Comparison of ENCODE assay signal across 8 mouse cellular contexts in the genomic region with DNA sequence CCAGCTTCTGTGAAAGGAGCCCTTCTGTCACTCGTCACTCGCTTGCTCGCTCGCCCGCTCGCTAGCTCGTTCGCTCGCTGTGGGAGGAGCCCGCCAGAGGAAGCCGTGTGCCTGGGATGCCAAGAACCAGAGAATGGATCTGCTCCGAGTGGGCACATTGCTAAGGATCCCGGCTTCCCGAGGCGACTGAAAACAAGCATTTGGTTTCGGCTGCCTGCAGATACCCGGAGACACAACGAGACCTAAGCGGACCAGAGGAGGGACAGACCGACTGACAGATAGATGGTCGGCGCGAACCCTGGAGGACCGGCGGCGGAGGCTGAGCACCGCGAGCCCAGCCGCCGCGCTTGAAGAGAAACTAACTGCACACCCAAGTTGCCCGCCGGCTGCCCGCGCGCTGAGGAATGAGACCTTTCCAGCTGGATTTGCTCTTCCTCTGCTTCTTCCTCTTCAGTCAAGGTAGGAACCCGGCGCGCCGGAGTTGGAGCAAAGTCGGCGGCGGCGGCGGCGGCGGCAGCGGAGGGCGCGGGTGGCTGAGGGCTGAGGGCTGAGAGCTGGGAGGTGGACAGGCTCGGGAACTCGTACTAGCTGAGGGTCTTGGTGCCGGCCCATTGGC. TPM values are rescaled to one million over a fixed set of nuclear protein-coding genes. Genes with fewer than 3 reads are reported as not detected.
DNase-seq lines count a peak whose midpoint lies in the region; ATAC-seq and TF ChIP-seq lines count a peak whose summit lies in the region.

No protein-coding gene starts in this region.

- H3K4me3 ChIP-seq in embryonic facial prominence, embryonic 10.5 days, result peak overlapping the region; percentile 60
- H3K4me3 ChIP-seq in intestine, postnatal 0 days (ENCODE audit: low read depth, low read length), result peak overlapping the region; percentile 54
- peak overlapping the region; percentile 58 for H3K4me3 ChIP-seq in midbrain, embryonic 11.5 days (ENCODE audit: low read depth, low read length)
- peak overlapping the region; percentile 60 for H3K4me3 ChIP-seq in stomach, embryonic 15.5 days (replicated peaks)

- WGBS in embryonic facial prominence, embryonic 10.5 days, result under 1% methylated on average over 53 of the region's 53 CpGs
- under 1% methylated on average over 53 of the region's 53 CpGs for WGBS in intestine, postnatal 0 days
- WGBS in midbrain, embryonic 11.5 days, result under 1% methylated on average over 53 of the region's 53 CpGs
- under 1% methylated on average over 53 of the region's 53 CpGs for WGBS in stomach, embryonic 15.5 days

- H3K4me2 ChIP-seq in intestine, postnatal 0 days (replicated peaks; ENCODE audit: low read depth), result peak overlapping the region; percentile 84
- peak overlapping the region; percentile 80 for H3K4me2 ChIP-seq in midbrain, embryonic 11.5 days
- H3K4me2 ChIP-seq in stomach, embryonic 15.5 days, result peak overlapping the region; percentile 93

- no peak for TF ChIP-seq CTCF in intestine, postnatal 0 days (IDR thresholded peaks at IDR 0.05; ENCODE audit: low read depth)

- peak overlapping the region; percentile 28; the same call in 1 of the 2 replicates for H3K9ac ChIP-seq in intestine, postnatal 0 days (ENCODE audit: low read depth, low read length)
- peak overlapping the region; percentile 64 for H3K9ac ChIP-seq in midbrain, embryonic 11.5 days (ENCODE audit: low read length)
- peak overlapping the region; percentile 37; the same call in 1 of the 2 replicates for H3K9ac ChIP-seq in stomach, embryonic 15.5 days

- no peaks in the 10 kb centered on the region for H3K36me3 ChIP-seq in embryonic facial prominence, embryonic 10.5 days (replicated peaks)
- H3K36me3 ChIP-seq in intestine, postnatal 0 days (ENCODE audit: control insufficient read depth, insufficient read depth), result no peaks in the 10 kb centered on the region
- H3K36me3 ChIP-seq in midbrain, embryonic 11.5 days (ENCODE audit: control insufficient read depth, insufficient read depth, low read length), result no peaks in the 10 kb centered on the region
- H3K36me3 ChIP-seq in stomach, embryonic 15.5 days, result no peaks in the 10 kb centered on the region

- no peak for ATAC-seq in intestine, postnatal 0 days
- peak; percentile 74 for ATAC-seq in midbrain, embryonic 11.5 days (ENCODE audit: low FRiP score)
- ATAC-seq in stomach, embryonic 15.5 days (ENCODE audit: insufficient read depth, low FRiP score, low read depth), result no peak
- ATAC-seq in activated CD4-positive, CD25-positive, alpha-beta regulatory T cell, adult 4 months, result no peak

- H3K27ac ChIP-seq in embryonic facial prominence, embryonic 10.5 days (replicated peaks), result peak overlapping the region; percentile 1; the same call in 1 of the 2 replicates
- no peak overlapping the region for H3K27ac ChIP-seq in intestine, postnatal 0 days (ENCODE audit: low read depth, low read length)
- H3K27ac ChIP-seq in midbrain, embryonic 11.5 days (ENCODE audit: low read depth, low read length), result no peak overlapping the region
- no peak overlapping the region for H3K27ac ChIP-seq in stomach, embryonic 15.5 days

- H3K4me1 ChIP-seq in embryonic facial prominence, embryonic 10.5 days, result peaks cover 25% of the 10 kb centered on the region
- no peaks in the 10 kb centered on the region for H3K4me1 ChIP-seq in intestine, postnatal 0 days (replicated peaks; ENCODE audit: control insufficient read depth, insufficient read depth, low read length)
- peaks cover 6% of the 10 kb centered on the region for H3K4me1 ChIP-seq in midbrain, embryonic 11.5 days (ENCODE audit: control insufficient read depth, insufficient read depth, low read length)
- peaks cover 16% of the 10 kb centered on the region for H3K4me1 ChIP-seq in stomach, embryonic 15.5 days

- peak; percentile 55 to 57 for DNase-seq in adrenal gland, postnatal 36 days
- peak; percentile 77 for DNase-seq in embryonic facial prominence, embryonic 10.5 days (ENCODE audit: low spot score)
- DNase-seq in heart, adult 11 months, result peak; percentile 87
- peak; percentile 78 to 80 for DNase-seq in left cerebral cortex, postnatal 36 days (ENCODE audit: low spot score in 2 of 2)
- peak; percentile 98 for DNase-seq in midbrain, embryonic 11.5 days (ENCODE audit: low spot score, missing footprints)

- H3K9me3 ChIP-seq in embryonic facial prominence, embryonic 10.5 days, result no peaks in the 10 kb centered on the region
- no peaks in the 10 kb centered on the region for H3K9me3 ChIP-seq in intestine, postnatal 0 days (ENCODE audit: control insufficient read depth)
- H3K9me3 ChIP-seq in midbrain, embryonic 11.5 days (ENCODE audit: control insufficient read depth, low read length), result no peaks in the 10 kb centered on the region
- H3K9me3 ChIP-seq in stomach, embryonic 15.5 days, result no peaks in the 10 kb centered on the region

- peaks cover 99% of the 10 kb centered on the region for H3K27me3 ChIP-seq in embryonic facial prominence, embryonic 10.5 days (replicated peaks; ENCODE audit: low read depth, poor library complexity, severe bottlenecking)
- H3K27me3 ChIP-seq in intestine, postnatal 0 days (replicated peaks; ENCODE audit: control insufficient read depth, insufficient read depth, low read length), result peaks cover 68% of the 10 kb centered on the region
- H3K27me3 ChIP-seq in midbrain, embryonic 11.5 days (ENCODE audit: control insufficient read depth, insufficient read depth, low read length), result peaks cover 34% of the 10 kb centered on the region
- H3K27me3 ChIP-seq in stomach, embryonic 15.5 days (replicated peaks), result peaks cover 41% of the 10 kb centered on the region

- intact Hi-C loops in left cerebral cortex, postnatal 36 days (cut with DNase I), result loop anchor here (5.0 to 10.0 kb wide), 3 partner anchors 72 to 634 kb away; no protein-coding TSS in a partner anchor

RNA-seq across cellular contexts. Expression of a gene that starts 3.1 kb away (rescaled TPM):
- total RNA-seq in adrenal gland, postnatal 36 days (2021), result under 1 TPM; 0.26 to 0.33 TPM
- polyA plus RNA-seq in embryonic facial prominence, embryonic 10.5 days (2016; fragmentation: Nextera tagmentation; extraction: Ambion mirVana), result 2.3 and 2.8 TPM in 2 replicates
- 0.60 and 0.69 TPM in 2 replicates for polyA plus RNA-seq in intestine, postnatal 0 days (2015; fragmentation: Nextera tagmentation; extraction: Ambion mirVana)
- 10 to 100 TPM; 61.2 to 65.2 TPM for total RNA-seq in left cerebral cortex, postnatal 36 days (2021)
- 6.0 and 6.9 TPM in 2 replicates for polyA plus RNA-seq in midbrain, embryonic 11.5 days (2014; fragmentation: Nextera tagmentation; extraction: Ambion mirVana)
- polyA plus RNA-seq in stomach, embryonic 15.5 days (2015; fragmentation: Nextera tagmentation; extraction: Ambion mirVana), result 2.8 and 3.5 TPM in 2 replicates
- not detected for polyA plus RNA-seq in activated CD4-positive, CD25-positive, alpha-beta regulatory T cell, adult 4 months (2017; shearing (Covaris generic))
